Mouse (Mus musculus): ENCODE data around the gene Esd.

DNA sequence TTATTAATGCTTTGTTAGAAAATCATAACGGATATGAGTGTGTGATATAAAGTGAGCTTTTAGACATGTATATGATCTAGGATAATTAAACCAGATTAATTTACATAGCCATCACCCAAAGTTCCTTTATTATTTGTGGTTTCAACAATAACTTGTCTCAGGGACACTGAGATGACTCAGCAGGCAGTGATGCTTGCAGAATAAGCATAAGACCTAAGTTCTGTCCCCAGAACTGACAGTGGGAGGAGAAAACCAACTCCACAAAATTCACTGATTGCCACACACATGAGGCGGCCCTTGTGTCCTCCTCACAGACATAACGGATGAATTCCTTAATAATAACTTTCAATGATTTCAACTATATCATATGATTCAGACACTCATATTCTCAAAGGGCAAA lies 32.9 kb upstream of the Esd start:
- no peak for TF ChIP-seq CTCF (IDR thresholded peaks at IDR 0.05; ENCODE audit: borderline replicate concordance, insufficient read depth, low read length)
- no peak for TF ChIP-seq POLR2A (IDR thresholded peaks at IDR 0.05; ENCODE audit: low read depth, low read length)

Data from embryonic fibroblast, embryonic 13.5 days (primary cell).